Mouse (Mus musculus) ES-Bruce4 (cell line): ENCODE results near the gene Pramef17.
"Not testable (repeated sequence)": the region's sequence is repeated elsewhere in the genome, so short reads cannot be mapped to it uniquely, and the experiment has no call there.

Experiments used
- CTCF ChIP-seq: IDR thresholded peaks from one replicate; pipeline ENCODE4 v1.8.1; 2011; ENCODE audit warnings: low read depth, low read length
- POLR2A ChIP-seq: IDR thresholded peaks from one replicate; pipeline ENCODE4 v1.8.1; 2011; ENCODE audit warnings: low read length; ENCODE audit not compliant: insufficient read depth

GRCm38 (mm10) chr4:143966850-143967249 is 27.3 kb downstream of the Pramef17 start, which contains the start of gene Gm13101:
- TF ChIP-seq CTCF, POLR2A: not testable (repeated sequence)
